Mouse (Mus musculus) cerebellum, adult 2 months (tissue): ENCODE measurements around the gene Lect2. TPM values are rescaled to one million over a fixed set of nuclear protein-coding genes. Genes with fewer than 3 reads are reported as not detected.

Source experiments
- DNase-seq, 2 experiments: peaks; one replicate each; pipeline ENCODE4 v3.0.0; 2021
- H3K27ac ChIP-seq: fragments of 200-500 bp; 2 replicates; pipeline ENCODE4 v1.5.1; 2012; ENCODE audit warnings: low read length, control low read depth, inconsistent platforms; ENCODE audit not compliant: insufficient read depth
- H3K27me3 ChIP-seq: fragments of 200-500 bp; 2 replicates; pipeline ENCODE4 v1.6.1; 2012; ENCODE audit warnings: inconsistent platforms, mild to moderate bottlenecking, low read length, moderate library complexity; ENCODE audit not compliant: control insufficient read depth, insufficient read depth
- H3K4me1 ChIP-seq: fragments of 200-500 bp; 2 replicates; pipeline ENCODE4 v1.6.1; 2011; ENCODE audit warnings: low read length; ENCODE audit not compliant: control insufficient read depth, insufficient read depth
- H3K4me3 ChIP-seq: fragments of 200-500 bp; replicated peaks from 2 replicates; pipeline ENCODE3; 2011; ENCODE audit warnings: mild to moderate bottlenecking, low read depth, low read length, control low read depth; ENCODE audit not compliant: insufficient read depth
- CTCF ChIP-seq: fragments of 200-500 bp; IDR thresholded peaks from 2 replicates; pipeline ENCODE4 v1.5.1; 2011; ENCODE audit warnings: low read depth, mild to moderate bottlenecking, control low read depth, low read length, moderate library complexity, borderline replicate concordance; ENCODE audit not compliant: insufficient read depth
- POLR2A ChIP-seq: fragments of 200-500 bp; IDR thresholded peaks from 2 replicates; pipeline ENCODE4 v1.6.1; 2011; ENCODE audit warnings: low read length, control low read depth, borderline replicate concordance; ENCODE audit not compliant: insufficient read depth
- WGBS: fragments of 180-500 bp; shearing (Covaris S2); methylation state at CpG from one replicate; pipeline ENCODE4 v1.1.7; 2018; 5-methylcytosine and 5-hydroxymethylcytosine counted together
- polyA plus RNA-seq: library from polyadenylated mRNA; depleted of rRNA; stranded (reverse); fragments of >200 nt; gene quantifications from 2 replicates; pipeline ENCODE4 v1.2.3, GENCODE M21; 2012

Lect2 gene
- polyA plus RNA-seq, 1 experiment, result not detected

DNA sequence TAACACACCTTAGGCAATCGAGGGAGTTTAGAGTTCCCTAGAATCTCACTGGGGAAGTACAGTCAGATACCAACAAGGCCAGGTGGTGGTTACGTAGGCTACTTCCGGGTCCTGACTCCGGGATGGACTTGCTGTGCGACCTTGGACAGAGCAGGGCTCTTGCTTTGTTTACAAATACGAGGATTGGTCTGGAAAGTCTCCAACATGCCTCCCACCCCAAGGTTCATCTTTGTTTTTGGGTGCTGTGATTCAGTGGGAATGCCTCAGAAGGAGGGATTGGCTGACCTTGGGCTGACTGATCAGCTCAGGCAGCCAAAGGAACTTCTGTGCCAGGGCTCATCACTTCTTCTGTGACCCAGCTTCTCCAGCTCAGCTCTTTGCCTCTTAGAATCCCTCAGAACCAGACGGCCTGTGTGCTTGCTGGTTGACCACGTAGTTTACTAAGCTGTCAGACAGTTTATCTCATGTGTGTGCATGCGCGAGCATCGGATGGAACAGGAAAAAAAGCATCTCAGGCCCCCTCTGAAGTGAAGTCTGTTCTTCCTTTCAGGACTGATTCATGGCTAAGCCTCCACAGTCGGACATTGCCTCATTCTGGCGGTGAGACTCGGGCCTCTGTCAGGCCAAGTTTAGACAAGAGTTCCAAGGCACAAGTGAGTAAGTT lies 40.3 kb upstream of the Lect2 start:
- Histone ChIP-seq H3K27me3 (no peaks in the 10 kb centered on the region), H3K4me3 (no peak overlapping the region), H3K4me1 (no peaks in the 10 kb centered on the region), H3K27ac (no peak overlapping the region)
- no peak for DNase-seq
- TF ChIP-seq POLR2A, result no peak
- TF ChIP-seq CTCF, result no peak
- 75% methylated on average over 14 of the region's 14 CpGs for WGBS

DNA sequence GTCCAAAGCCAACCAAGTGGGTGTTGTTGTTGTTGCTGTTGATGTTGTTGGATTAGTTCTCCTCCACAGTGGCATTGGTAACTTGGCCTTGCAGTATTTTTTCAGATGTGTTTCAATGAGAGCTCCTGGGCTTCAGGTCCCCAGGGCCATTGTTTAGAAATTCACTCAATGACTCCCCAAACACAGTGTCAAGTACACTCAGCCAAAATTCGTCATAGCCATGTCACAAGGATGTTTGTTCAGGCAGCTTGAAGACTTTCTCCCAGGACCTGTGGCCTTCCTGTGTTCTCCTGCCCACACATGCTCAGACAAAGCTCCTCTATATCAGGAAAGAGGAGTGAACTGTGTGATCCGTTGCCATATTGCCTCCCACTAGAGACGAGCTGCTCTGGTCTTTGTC lies 37.7 kb upstream of the Lect2 start:
- WGBS, result 81% methylated on average over 3 of the region's 3 CpGs
- TF ChIP-seq CTCF (no peak), POLR2A (no peak)

DNA sequence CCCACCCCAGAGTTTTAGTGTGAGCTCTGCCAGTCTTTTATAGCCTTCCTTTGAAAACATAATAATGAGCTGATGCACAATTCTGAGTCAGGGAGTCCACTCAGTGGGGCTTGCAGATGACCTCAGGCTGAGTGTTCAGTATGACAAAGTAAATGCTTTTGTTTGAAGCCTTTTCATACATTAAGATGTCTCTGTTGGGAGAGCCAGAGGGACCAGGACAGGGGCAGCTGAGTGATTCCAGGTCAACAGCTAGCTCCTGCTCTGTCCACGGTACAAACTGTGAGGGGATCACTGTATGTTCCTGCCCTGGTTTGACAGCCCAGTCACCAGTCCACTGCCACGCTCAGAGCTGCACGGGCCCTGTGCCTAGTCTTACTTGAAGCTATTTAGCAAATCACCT lies 34.4 kb upstream of the Lect2 start:
- TF ChIP-seq POLR2A (no peak), CTCF (no peak)
- no peak for DNase-seq
- 60% methylated on average over 3 of the region's 3 CpGs for WGBS
- no peak overlapping the region for H3K27ac ChIP-seq
- peaks cover 5% of the 10 kb centered on the region for H3K4me1 ChIP-seq
- H3K27me3 ChIP-seq, result no peaks in the 10 kb centered on the region
- H3K4me3 ChIP-seq, result no peak overlapping the region

More for the DNA sequence above, 37.7 kb upstream of the Lect2 start:
- Histone ChIP-seq H3K4me1 (peaks cover 5% of the 10 kb centered on the region), H3K27ac (no peak overlapping the region), H3K27me3 (no peaks in the 10 kb centered on the region), H3K4me3 (no peak overlapping the region)
- no peak for DNase-seq

DNA sequence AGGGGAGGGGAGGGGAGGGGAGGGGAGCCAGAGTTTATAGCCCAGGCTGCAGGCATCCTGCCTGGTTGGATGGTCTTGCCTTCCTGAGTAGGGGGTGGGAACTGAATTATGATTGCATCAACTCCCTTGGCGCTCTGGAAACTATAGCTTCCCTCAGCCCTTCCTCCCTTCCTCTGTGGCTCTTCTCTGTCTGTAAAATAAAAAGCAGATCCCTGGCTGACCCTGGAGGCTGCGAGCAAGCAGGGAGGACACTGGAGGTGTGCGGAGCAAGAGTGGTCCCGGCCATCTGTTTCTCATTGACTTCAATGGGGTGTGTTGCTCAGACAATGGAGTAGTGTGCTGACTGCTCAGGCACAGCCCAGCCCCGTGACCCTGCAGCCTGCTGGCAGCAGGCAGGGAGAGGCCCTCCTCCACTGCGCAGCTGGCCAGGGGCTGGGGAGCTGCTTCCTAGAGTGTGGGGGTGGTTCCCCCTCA lies 33.7 kb upstream of the Lect2 start:
- WGBS, result 9% methylated on average over 6 of the region's 6 CpGs
- DNase-seq, result peak in 1 of 2 experiments; percentile 28
- Histone ChIP-seq H3K27me3 (no peaks in the 10 kb centered on the region), H3K4me1 (peaks cover 5% of the 10 kb centered on the region), H3K27ac (peak overlapping the region; percentile 45; the same call in 1 of the 2 replicates), H3K4me3 (no peak overlapping the region)
- TF ChIP-seq POLR2A, result no peak
- no peak for TF ChIP-seq CTCF

DNA sequence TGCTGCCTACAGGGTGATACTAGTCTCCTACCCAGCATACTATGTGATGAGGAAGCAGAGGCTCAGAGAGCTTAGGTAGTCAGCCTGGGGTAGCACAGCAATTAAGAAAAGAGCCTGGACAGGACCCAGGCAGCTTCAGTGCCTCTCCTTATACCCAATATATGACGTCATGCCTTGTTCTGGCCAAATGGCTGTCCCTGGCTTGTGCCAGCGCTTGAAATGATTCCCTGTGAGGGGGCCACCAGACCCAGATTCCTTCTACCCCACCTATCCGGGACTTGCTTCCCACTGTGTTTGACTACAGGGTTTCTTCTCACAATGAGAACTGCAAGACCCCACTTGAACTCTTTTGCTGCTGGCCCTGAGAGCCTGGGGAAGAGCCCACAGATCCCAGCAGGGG lies 33.2 kb upstream of the Lect2 start:
- Histone ChIP-seq H3K27me3 (no peaks in the 10 kb centered on the region), H3K4me3 (no peak overlapping the region), H3K27ac (no peak overlapping the region), H3K4me1 (peaks cover 5% of the 10 kb centered on the region)
- TF ChIP-seq POLR2A (no peak), CTCF (no peak)
- WGBS, result 9% methylated on average over 3 of the region's 3 CpGs
- DNase-seq, result peak in 1 of 2 experiments; percentile 17

DNA sequence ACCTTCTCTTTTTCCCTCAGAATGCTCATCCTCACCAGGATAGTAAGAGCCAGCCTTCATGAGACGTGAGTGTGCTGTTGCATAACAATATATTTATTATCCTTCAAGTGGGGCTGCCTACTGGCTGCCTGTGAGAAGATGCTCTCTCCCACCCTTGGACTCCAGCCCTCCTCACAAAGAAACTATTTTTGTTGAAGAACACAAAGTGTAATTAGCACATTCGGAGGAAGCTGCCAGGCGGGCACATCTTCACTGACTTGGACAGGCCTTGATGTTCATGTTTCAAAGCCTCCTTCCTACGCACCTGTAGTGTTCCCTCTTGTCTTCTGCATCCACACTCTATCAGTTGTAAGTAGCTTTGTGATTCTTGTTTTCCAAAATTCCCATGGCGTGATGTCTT lies 32.1 kb upstream of the Lect2 start:
- Histone ChIP-seq H3K27me3 (no peaks in the 10 kb centered on the region), H3K4me3 (no peak overlapping the region), H3K27ac (no peak overlapping the region), H3K4me1 (peaks cover 5% of the 10 kb centered on the region)
- 78% methylated on average over 5 of the region's 5 CpGs for WGBS
- TF ChIP-seq POLR2A (no peak), CTCF (no peak)
- DNase-seq, result no peak

DNA sequence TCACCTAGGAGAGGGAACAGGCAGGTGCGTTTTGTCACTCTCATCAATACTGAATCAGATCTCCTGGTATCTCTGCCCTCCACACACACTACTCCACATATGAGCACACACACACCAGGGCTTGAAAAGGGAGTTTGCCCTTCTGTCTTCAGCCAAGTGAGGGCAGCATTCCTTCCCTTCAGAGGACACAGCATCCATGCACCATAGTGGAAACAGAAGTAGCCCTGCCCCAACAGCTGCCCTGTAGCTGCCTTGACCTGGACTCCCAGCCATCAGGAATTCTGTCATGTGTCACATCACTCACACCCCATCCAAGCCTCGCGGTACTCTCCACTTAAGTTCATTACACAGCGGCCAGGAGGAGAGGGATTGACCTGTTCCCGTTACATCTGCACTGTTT lies 29.8 kb upstream of the Lect2 start:
- no peak for TF ChIP-seq POLR2A
- no peak for TF ChIP-seq CTCF
- DNase-seq, result no peak
- Histone ChIP-seq H3K4me3 (no peak overlapping the region), H3K27ac (no peak overlapping the region), H3K27me3 (no peaks in the 10 kb centered on the region), H3K4me1 (peaks cover 5% of the 10 kb centered on the region)
- 85% methylated on average over 5 of the region's 5 CpGs for WGBS

DNA sequence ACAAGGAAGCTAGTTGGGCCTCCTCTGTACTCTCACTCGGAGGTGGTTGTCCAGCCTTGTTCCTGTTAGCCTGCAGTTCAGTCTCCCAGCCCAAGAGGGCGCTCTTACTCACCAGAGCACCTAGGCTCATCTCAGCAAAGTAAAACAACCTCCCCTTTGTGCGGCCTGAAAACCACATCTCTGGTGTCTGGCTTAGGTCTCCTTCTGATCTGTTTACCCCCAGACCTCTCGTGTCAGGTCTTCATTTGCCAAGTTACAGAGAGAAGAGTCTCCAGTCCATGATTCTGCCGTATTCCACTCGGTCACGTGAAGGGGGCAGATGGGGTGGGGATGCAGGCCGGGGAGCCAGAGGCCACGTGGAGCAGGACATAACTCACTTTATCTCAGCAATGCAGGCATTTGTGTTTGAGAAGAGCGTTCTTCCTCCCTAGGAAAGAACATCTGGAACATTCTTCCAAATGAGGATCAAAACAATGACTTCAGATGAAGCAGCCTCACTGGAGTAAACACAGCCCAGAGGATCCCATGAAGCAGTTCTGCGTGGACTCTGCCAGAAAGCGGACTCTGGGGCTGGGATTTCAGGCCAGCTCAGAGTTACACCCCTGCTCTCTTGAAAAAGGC lies 27.5 kb upstream of the Lect2 start:
- Histone ChIP-seq H3K4me1 (no peaks in the 10 kb centered on the region), H3K4me3 (no peak overlapping the region), H3K27ac (no peak overlapping the region), H3K27me3 (no peaks in the 10 kb centered on the region)
- 70% methylated on average over 12 of the region's 12 CpGs for WGBS
- TF ChIP-seq CTCF, result peak; percentile 61
- no peak for TF ChIP-seq POLR2A
- DNase-seq, result peak in 1 of 2 experiments; percentile 48
